Mouse (Mus musculus) C2C12 (cell line): ENCODE results near the gene Fkbp3.

Source experiments
- CTCF ChIP-seq: IDR thresholded peaks from one replicate; pipeline ENCODE4 v1.5.1; 2011; ENCODE audit not compliant: control insufficient read depth, insufficient read depth, insufficient read length
- MAX ChIP-seq: IDR thresholded peaks from one replicate; pipeline ENCODE4 v1.6.1; 2011; ENCODE audit warnings: mild to moderate bottlenecking, control low read depth
- USF1 ChIP-seq: IDR thresholded peaks from one replicate; pipeline ENCODE4 v1.6.1; 2011; ENCODE audit warnings: low read depth, mild to moderate bottlenecking, control low read depth, moderate library complexity

DNA sequence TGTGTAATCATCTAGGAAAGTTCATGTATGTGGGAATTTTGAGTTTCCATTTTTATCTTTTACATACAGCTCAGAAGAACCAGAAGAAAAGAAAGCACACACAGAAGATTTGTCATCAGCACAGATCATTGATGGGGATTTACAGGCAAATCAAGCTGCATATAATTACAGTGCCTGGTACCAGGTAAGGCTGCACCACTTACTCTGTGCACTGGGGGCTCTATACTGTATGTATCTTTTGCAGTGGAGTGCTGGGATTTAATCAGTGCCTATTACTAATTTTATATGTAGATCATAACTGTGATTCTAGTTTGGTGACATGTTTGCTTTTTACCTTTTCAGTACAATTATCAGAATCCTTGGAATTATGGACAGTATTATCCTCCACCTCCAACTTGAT lies 12.7 kb downstream of the Fkbp3 start:
- no peak for TF ChIP-seq USF1
- no peak for TF ChIP-seq CTCF
- TF ChIP-seq MAX = no peak
